Mouse (Mus musculus): ENCODE data around the gene Qk. TPM values are rescaled to one million over a fixed set of nuclear protein-coding genes. Genes with fewer than 3 reads are reported as not detected.

The Qk gene
- total RNA-seq, 2 experiments from 2014 or later, result 548 to 551 TPM

DNA sequence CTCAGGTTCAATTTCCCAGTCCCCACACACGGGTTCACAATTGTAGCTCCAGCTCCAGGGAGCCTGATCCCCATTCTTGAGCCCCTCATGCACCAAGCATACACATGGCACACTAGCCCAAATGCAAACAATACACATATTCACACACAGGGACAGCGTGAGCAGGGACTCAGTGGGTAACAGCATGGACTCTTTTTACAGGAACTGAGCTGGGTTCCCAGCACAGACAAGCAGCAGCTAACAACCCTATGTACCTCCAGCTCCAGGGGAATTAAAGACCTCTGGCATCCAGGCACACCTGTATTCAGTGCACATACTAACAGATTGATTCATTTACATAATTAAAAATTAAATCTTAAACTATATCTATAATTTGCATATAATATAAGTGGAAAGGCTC, 34.9 kb downstream of the Qk start:
- intact Hi-C loops (cut with DNase I), result no loop called here
- DNase-seq, result no peak

DNA sequence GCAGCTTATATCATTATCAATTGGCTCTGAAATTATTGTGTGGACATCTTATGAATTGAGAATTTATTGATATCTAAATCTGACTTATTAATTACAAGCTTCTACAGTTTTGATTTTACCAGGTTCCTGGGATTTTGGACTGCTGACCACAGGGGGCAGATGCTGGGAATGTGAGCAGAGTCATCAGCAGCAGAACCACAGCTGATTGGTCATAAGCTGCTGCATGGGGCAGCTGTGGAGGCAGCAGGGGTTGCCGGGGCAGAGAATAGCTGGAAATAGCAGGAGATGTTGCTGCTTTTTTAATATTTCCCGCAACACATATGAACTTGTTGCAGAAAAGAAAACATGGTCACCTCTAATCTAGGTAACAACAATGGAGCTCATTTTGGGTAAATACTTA, 40.1 kb downstream of the Qk start:
- intact Hi-C loops (cut with DNase I), result no loop called here
- no peak for DNase-seq

DNA sequence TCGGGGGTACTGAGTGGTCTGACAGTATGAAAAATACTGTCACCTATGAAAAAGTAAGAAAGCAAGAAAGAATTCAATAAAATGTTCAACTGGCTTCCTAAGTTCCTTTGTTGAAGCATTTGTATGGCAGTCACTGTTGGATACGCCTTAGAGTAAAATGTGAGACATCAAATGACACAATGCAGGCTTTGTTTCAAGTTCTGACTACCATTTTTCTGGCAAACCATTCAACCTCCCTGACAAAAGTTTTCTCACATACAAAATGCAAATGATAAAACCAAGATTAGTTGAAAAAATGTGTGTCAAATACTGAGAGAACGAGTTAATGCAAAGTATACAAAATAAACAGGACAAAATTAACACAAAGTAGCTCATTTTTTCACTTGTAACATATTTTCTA, 50.1 kb downstream of the Qk start:
- no peak for DNase-seq
- intact Hi-C loops (cut with DNase I), result no loop called here

DNA sequence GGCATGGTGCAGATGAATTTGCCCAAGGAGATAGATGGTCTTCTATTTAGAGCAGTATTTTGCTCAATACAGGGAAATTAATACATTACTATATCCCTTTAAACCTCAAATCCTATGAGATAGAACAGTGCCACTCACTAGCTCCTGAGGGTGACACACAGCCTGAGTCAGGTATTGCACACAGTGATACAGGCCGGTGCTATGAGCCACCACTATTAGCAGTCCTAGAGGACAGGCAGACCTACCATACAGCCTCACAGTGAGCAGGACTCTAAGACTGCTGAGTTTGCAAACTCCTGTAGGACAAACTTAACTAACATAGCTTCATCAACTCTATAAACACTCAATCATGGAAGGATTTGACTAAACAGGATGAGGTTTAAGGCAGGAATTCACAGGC, 51.2 kb downstream of the Qk start:
- no peak for DNase-seq
- intact Hi-C loops (cut with DNase I), result no loop called here

DNA sequence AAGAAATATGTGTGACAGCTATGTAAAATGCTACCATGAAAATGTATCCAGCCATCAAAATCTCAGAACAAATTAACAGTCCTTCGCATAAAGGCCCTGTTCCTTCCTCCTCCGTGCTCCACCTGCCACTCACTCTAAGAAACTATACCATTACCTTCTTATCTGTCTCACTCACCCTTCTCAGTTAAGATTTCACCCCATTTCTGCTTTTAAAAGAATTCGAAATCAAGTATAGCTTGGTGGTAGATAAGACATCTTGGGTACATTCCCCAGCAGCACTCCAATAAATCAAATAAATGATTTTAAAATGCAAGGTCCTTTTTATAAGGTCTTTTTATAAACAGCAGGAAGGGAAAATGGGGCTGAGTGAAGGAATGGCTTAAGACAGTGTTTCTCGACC, 53.4 kb downstream of the Qk start:
- DNase-seq, result no peak
- intact Hi-C loops (cut with DNase I), result no loop called here

DNA sequence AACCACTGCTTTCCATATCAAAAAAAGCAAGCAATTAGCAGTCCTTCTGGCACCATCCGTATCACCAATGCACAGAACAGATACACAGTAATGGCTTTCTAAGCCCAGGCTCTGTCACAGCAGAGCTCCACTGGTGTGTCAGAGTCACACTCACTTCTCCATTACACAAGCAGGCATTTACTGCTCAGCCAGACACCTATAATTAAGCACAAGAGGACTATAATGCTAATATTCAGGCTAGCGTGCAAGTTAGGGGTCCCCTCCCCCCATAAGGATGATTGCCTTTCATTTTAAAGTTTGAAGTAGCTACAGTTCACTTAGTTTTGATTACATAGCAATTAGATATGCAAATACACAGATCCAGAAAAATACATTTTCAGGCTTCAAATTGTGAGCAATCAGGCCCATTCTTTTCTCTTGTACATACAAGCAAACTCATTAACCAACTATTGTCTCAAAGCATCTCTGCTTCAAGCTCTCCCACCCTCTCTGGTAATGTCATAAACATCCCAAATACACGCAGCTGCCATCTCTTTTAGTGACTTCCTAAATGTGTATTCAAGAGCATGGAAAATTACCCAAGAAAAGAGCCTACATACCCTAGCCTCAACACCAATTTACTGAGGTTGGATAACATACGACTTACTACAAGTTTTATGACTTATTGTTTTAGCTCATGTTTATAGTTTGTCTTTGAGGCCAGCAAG, 68.2 kb downstream of the Qk start:
- DNase-seq, result no peak
- intact Hi-C loops (cut with DNase I), result no loop called here

DNA sequence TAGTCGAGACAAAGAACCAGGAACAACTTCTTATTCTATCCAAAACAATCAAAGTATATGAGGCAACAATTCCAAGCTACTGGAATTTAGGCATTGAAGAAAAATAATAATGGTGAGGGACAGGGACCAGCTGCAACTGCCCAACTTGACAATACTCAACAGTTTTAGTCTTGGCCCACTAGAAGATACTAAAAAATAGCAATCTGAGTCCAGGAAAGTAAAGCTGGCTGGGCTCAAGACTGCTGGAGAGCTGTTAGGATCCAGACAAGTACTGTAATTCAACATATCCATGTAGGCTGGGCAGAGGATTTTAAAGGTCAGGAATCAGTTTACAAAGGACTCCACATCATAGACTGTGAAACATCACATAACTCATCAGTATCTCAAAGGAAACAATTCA, 79.6 kb downstream of the Qk start:
- intact Hi-C loops (cut with DNase I), result no loop called here
- DNase-seq, result no peak

DNA sequence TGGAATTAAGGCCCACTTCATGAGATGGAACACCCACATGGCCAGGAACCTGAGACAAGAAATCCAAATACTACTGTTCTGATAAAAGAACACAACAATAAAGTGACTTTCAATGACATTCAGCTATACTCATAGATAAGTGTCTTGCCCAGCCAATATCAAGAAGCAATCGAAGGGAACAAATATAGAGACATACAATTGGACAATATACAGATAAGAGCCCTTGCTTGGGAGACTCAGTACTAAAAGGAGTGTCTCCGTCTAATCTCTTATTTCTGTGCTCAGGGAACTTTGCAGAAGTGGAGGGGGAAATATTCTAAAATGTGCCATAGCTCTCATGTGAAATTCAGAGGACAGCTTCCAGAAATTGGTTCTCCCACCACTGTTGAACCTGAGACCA, 83.1 kb downstream of the Qk start:
- intact Hi-C loops (cut with DNase I), result no loop called here
- DNase-seq, result no peak

DNA sequence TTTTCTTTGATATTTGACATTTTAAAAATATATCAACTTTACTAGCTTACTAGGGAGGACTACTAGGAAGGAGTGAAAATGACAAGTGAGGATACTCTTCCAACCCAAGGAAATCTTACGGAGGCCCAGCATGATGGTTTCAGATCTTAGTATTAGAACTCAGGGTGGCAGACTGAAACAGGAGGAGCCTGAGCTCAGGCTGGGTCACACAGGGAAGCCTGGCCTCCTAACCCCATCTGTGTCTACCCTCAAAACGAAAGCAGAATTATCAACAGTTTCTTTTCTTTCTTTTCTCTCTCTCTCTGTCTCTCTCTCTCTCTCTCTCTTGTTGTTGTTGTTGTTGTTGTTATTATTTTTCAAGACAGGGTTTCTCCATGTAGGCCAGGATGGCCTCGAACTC, 87.2 kb downstream of the Qk start:
- DNase-seq, result no peak
- intact Hi-C loops (cut with DNase I), result no loop called here

DNA sequence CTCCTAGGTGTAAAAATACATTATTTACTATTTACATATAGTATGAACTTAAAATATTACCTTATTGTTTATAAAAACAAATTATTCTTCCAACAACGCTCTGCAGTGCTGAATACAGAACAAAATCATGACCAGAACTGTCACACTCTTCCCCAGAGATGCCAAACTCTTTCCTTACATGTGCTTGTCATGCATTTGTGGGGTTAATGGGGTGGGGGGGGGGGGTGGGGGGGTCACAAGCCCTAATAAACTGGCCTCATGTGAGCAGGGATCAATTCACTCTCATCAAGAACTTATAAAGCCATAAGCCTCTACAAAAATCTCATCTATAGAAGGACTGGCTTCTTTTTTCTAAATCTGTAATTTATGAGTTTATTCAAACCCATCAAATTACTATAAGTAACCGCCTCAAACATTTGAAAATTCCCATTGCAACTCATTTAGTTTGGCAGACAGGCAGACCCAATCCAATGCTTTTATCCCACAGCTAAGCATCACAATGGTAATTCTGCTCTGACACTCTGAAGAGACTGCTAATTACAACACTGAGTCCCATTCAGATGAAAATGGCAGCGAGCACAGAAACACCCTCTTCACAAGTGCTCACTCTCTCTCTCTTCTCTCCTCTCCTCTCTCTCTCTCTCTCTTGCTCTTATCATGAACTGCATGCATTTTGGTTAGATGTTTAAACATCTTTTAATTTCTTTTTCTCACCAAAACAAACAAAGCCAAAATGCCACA, 91.7 kb downstream of the Qk start:
- no peak for DNase-seq
- intact Hi-C loops (cut with DNase I), result no loop called here

DNA sequence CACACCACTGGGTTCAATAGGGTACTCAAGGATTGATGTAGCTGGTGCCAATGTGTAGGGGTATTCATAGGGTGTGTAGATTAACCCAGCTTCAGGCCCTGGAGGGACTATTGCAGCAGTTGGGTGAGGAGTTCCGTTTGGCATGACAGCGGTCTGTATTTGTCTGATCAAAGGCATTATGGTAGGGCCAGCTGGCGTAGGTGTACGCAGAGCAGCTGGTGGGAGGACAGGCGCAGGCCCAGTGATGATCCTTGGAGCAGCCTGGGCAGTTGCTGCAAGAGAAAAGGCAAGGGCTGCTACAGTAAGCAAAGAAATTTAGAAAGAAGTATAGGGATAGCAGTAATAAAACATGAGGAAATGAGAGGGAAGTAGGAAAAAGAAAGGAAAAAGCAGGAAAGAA, 103.5 kb downstream of the Qk start:
- intact Hi-C loops (cut with DNase I), result no loop called here

DNA sequence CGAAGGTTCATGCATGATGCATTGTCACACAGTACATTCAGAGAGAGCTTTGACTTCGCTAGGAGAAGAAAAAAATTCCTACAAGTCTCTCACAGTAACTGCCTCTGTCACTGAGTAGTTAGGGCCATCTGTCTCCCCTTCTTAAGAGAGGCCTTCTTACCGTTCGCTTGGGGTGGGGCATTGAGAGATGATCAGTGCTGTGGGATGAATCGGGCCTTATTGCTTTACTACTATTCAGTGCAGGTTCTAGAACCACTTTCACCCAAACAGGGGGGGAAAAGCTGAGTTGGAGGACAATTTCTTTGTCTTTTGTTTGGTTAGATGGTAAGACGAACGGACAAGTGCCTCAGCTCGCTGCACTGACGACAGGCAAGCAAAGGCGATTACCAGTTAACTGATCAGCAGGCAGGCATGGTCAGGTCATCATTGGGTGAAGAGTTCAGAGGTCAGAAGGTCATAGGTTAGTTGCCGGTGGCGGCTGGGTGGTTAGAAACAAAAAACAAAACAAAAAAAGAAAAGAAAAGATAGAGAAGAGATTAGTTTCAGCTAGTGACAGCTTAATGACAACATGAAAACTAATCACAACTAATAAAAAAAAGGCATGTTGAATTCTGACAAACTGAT, 110.4 kb downstream of the Qk start:
- DNase-seq, result no peak
- intact Hi-C loops (cut with DNase I), result loop anchor here (5.0 kb wide), 2 partner anchors 283 to 452 kb away; no protein-coding TSS in a partner anchor

More for the DNA sequence above, 103.5 kb downstream of the Qk start:
- no peak for DNase-seq

DNA sequence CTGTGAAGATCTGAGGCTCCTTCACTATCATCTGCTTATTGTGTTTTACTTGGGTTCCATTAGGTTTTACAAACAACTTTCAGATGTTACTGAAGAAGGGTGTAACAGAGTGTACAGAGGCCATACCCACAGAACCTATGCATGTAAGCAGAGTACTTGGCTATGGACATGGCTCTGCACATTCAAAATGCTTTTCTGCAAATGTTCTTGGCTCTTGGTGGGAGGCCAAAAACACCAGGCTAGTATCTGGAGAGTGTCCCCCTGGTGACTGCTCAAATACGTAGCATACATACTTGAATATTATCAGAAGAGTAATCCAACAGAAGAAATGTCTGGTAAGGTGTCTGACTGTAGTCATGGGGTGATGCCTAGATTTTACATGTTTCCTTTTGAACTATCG, 121.0 kb downstream of the Qk start:
- DNase-seq, result no peak
- intact Hi-C loops (cut with DNase I), result no loop called here

DNA sequence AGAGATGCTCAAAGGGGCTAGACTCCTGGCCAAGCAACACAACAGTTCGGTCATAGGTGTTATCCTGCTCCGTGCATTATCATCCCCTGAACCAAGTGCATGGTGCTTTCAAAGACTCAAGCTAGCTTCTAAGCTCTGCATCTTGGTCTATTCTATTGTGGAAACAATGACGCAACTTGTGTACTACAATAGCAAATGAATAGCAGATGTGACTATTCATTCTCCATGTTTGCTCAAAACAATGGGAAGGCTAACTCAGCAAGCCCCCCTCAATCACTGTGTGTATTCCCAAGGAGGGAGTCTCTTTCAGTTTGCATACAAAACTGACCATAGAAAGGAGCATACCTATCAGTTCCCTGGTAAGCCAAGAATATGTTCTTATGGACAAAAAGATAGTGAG, 121.4 kb downstream of the Qk start:
- intact Hi-C loops (cut with DNase I), result no loop called here
- no peak for DNase-seq

DNA sequence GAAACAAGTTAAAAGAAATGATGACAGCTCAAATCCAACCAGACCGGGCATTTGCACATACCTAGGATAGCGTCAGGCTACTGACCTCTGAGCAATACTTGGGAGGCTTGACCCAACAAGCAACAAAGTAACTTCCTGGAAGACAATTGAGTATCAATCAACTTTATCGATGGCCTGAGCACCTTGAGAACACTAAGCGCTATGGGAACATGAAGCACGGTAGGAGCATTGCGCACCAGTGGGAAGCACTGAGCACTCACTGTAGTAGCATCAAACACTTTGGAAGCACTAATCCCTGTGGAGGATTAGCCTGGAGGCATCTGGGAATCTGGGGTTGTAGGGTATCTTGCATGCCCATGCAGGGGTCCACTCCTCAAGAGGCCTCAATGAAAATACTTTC, 124.0 kb downstream of the Qk start:
- no peak for DNase-seq
- intact Hi-C loops (cut with DNase I), result no loop called here

DNA sequence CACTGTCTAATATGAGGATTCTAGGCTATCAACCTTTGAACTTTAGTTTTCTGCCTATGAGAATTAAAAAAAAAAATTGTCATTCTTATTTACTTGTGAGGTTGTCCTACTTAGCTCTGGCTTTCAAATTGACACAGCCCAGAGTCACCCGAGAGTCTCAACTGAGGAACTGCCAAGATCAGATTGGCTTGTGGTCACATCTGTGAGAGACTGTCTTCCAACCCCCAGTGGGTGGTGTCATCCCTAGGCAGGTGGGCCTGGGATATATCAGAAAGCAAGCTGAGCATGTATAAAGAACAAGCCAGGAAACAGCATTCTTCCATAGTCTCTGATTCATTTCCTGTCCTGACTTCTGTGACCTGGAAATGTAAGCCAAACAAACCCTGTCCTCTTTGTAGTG, 128.8 kb downstream of the Qk start:
- intact Hi-C loops (cut with DNase I), result loop anchor here (5.0 kb wide), 1 partner anchor 94 kb away; no protein-coding TSS in a partner anchor
- DNase-seq, result no peak

DNA sequence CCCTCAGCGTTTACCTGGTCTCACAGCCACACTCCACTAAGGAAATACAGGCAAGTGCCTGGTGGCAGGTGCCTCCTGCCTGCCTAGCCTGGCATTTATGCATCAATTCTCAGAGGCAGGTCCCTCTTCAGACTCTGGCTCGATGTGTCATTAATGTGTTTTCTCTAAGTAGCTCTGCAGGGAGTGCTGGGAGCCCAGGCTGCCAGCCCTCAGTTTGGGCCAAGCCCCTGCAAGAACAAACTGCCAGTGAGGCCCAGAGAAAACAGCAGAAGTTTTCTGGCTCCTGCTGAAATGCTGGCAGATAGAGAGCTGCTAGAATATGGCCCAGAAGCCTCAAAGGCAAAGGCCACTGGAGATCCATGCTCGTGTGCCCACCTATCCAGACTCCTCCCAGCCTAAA, 131.2 kb downstream of the Qk start:
- DNase-seq, result no peak
- intact Hi-C loops (cut with DNase I), result no loop called here

DNA sequence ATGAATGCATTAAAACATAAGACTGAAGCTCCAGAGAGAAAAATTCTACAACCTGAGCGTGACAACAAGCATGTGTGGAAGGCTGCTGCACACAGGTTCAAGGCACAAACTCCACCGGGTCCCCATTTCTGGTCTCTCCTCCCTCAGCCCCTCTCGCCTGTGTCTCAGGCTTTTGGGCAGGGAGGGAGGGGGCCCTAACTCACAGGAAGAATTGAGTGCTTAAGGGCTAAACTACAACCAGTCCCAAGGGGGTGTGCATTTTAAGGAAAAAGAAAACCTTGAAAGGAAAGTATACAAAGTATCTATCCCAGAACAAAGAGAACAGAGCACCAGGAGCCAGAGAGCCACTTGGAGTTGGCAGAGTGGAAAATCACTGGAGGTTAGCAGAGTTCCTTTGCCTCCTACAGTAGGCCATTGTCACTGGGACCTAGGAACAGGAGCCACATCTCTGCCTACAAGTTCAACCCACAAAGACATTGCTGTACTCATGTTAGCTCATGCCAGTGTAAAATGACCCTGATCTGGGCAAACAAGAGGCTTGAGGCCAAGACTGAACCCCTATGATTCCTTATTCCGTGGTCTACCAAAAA, 132.1 kb downstream of the Qk start:
- DNase-seq, result no peak
- intact Hi-C loops (cut with DNase I), result no loop called here

DNA sequence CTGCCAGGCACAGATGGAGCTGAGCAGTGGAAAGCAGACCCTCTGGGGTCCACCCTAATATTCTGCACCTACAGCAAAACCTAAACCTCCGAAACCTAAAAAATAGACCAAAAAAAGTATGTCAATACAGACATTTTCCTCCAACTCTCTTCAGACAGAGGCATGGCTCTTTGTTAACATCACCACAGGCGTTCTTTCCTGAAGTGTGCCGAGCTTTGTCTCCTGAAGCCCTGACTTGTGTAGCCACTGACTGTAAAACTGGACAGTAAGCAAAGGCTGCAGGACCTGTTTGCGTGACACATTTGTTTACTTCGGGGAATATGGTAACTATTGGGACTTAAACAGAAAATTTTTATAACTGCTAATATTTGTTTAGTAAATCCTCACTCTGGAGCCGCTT, 137.9 kb downstream of the Qk start:
- DNase-seq, result no peak
- intact Hi-C loops (cut with DNase I), result no loop called here

DNA sequence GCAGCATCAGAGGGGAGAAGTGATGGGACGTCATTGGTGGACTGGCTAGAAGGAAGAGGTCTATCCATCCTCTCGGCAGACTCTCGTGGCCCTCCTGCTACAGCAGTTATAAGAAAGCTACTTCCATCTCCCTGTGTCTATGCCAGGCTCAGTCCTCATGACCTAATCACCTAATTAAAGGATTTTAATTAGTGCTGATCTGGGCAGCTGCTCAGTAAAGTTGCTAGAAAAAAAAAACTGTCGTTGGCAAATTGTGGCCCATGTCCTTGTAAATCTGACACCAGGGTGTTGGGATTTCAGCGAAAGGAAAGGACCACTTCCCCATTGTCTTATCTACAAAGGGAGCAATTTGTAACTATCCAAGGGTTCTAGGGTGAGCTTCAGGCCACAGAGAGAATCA, 142.6 kb downstream of the Qk start:
- intact Hi-C loops (cut with DNase I), result no loop called here
- DNase-seq, result no peak

DNA sequence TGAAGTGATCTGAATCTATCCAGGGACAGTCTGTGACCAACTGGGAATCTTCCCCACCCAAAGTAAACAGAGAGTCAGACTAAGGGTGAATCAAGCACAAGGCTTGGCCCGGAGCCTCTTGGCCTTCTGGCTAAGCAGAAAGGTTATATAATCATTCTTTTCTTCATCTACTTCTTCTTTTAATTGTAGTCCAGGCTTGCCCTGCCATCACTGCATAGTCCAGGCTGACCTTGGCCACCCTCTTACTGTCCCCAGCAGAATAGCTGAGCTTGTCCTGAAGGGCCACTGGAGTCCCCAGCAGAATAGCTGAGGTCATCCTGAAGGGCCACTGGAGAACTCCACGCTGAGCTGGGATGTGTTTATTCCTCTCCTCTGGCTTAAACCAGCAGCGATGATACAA, 158.4 kb downstream of the Qk start:
- intact Hi-C loops (cut with DNase I), result no loop called here
- no peak for DNase-seq

DNA sequence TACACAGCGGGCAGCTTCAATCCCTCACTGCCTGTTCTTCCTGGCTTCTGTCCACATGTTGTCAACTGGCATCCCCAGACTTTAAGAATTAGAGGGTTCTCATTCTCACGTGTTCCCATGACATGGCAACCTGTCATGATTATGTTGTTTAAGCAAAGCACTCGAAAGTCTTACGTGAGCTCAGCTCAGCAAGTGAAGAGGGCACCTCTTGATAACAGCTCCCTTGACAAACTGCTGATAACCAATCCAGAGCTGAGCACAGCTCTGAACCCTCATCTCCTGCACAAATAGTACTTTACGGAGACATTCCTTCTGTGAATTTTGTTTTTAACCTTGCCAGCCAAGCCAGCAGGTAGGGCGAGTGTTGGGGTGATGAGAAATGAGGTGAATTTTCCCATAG, 159.2 kb downstream of the Qk start:
- intact Hi-C loops (cut with DNase I), result no loop called here
- no peak for DNase-seq

All from heart, postnatal 10 days (tissue).